Mouse (Mus musculus) cerebellum, adult 9-10 months (tissue): Measurements from ENCODE around the gene Cmbl.

Experiments used
- DNase-seq: peaks from one replicate; pipeline ENCODE4 v3.0.0; 2022

Cmbl gene

DNA sequence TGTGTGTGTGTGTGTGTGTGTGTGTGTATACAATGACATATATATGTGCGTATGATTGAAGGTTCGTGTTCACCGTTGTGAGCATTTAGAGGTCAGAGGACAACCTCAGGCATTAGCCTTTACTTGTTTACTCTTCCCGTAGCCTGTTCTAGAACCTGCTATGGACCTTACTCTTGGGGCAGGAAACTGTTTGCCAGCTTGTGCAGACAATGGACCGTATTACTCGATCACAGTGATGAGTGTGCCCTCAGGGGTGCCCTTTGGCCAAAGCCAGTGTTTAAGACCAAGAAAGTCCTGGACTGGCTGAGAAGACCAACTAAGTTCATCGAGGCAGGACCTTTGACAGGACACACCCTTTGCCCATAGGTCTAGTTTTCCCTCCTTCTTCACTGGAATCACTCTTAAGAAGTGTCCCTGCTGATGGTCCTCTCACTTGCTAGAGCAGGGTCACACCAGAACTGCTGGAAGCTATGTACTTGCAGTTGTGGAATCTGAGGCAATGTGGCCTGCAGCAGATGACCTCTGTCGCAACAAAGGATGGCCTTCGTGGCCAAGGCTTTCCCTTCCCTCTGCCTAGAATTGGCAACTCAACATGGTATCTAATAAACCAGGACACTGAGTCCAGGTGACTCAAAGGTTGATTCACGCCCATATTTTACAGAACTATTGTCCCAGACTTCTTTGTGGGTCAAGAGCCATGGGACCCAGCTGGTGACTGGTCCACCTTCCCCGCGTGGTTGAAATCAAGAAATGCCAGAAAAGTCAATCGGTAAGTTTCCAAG lies 18.3 kb downstream of the Cmbl start:
- DNase-seq: no peak

DNA sequence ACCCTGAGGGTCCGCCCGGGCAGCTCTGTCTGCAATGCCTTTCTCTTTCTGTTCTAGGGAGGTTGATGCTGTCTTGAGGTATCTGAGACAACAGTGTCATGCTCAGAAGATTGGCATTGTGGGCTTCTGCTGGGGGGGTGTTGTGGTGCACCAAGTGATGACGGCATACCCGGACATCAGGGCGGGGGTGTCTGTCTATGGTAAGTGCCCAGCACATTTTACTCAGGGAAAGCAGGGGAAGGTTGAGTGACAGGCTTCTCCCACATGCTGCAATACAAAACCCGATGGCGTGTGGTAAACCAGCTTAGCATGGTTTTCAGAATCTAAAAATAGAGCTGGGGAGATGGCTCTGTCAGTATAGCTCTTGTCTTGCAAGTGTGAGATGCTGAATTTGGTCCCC lies 20.0 kb downstream of the Cmbl start:
- no peak for DNase-seq

DNA sequence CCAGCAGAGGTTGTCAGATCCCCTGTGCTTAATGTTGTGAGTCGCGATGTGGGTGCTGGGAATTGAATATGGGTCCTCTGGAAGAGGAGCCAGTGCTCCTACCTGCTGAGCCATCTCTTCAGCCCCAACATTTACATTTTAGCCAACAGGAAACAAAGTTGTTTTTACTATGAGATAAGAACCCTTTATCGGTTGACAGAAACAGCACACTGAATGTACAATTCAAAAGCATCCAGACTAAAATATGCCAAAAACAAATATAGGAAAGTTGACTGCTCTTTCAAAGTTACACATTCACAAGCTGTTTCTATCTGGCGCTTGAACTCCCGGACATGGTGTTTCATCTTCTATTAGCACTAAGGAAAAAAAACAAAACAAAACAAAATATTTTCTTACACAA lies 20.9 kb downstream of the Cmbl start:
- no peak for DNase-seq

DNA sequence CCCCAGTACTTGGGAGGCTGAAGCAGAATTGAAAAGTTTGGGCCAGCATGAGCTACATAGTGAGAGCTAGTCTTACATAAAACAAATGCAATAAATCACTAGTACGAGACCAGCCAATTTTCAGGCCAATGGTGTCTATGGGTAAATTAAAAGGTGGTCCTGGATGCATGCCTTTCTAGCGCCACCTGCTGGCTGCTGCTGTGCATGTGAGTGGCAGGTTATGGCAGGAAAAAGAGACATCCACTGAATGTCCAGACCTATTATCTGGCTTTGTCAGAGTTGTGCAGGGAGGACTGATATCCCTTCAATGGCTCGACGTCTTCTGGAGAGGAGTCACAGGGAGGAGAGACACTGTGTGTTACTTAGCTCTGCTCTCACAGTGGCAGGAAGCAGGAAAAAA lies 21.3 kb downstream of the Cmbl start:
- DNase-seq: peak; percentile 81

DNA sequence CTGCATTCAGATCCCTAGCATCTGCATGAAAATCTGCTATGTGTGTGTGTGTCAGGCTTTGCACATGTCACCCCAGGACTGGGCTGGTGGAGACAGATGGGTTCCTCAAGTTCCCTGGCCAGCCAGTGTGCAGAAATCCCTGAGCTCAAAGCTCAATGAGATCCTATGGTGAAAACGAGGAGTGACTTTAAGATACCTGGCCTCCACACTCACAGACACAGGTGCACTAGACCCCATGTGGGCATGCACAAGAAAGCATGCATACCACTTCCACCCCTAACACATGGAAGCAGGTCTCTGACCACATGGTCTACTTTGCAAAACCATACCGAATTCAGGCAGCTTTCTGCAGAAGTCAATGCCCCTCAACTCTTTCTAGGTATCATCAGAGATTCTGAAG lies 22.6 kb downstream of the Cmbl start:
- DNase-seq: no peak

DNA sequence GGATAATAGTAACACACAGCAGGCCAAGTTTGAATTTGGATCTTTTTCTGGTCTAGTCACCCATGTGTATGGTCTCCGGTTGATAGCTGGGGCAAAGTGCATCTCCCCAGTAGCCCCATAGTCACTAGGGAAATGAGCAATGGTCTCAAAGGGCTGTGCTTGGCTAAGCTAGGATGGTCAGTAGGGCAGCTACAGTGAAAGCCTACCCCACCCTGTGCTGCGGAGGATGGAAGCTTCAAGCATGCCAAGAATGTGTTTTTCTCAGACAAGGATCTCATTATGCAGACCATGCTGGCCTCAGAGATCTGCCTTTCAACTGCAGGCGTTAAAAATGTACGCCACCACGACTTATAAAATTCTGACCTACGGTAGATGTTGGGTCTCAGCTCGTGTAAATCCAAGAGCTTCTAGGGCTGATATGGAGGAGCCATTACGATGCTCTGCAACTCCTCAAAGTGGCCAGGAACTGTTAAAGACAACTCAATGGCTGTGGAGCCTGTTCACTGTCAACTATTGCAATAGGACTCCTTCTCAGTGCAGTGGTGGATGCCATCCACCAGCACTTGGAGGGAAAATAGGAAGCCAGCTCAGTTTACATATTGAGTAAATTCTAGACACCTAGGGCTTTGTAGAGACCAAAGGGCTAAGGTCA lies 23.9 kb downstream of the Cmbl start:
- DNase-seq: no peak

DNA sequence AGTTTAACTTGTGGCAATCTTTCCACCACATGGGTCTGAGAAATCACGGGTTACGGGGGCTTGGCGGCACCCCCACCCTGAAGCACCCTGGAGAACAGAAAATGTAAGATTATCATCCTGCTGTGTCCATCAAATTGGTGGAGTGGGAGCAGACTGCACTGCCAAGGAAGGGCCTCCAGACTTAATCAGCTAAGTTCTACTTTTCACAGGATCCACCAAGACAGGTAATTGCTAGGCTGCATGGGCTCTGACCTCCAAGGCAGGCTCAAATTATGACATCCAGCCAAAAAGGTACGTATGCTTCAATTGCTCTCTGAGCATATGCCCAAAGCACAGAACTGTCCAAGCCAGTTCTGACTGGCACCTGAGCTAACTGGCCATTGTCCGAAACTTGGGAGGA lies 25.0 kb downstream of the Cmbl start:
- DNase-seq: no peak

DNA sequence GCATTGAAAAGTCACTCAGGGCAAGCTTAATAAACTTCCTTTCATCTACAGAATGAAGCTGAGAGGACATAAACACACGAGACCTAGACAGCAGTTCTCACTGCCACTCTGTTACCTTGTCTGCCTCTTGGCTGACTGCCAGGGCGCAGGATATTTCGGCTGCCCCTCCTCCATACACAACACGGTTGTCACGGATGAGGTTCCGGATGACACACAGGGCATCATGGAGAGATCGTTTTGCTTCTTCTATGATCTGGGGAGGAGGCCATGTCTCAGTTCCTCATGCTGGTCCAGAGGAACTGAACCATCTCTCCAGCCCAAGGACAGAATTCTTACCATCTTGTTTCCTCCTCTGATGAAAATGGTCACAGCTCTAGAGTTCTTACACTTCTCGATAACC lies 27.3 kb downstream of the Cmbl start:
- DNase-seq: no peak

DNA sequence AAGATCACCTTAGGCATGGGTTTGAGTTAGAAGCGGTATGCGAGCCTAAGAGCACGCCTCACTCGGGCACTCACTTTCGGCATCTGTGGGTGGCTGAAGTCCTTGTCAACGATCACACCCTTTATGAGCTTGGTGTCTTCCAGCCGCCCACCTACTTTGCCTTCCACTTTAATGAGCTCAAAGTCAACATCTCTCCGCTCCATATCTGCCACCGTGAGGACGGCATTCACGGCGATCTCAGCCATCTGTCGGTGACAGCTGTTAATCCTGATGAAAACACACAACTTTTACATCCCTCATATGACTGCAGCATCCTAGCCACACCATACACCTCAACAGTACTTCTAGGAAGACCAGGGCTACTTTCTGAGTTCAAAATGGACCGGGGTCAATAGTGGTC lies 29.1 kb downstream of the Cmbl start:
- DNase-seq: no peak

DNA sequence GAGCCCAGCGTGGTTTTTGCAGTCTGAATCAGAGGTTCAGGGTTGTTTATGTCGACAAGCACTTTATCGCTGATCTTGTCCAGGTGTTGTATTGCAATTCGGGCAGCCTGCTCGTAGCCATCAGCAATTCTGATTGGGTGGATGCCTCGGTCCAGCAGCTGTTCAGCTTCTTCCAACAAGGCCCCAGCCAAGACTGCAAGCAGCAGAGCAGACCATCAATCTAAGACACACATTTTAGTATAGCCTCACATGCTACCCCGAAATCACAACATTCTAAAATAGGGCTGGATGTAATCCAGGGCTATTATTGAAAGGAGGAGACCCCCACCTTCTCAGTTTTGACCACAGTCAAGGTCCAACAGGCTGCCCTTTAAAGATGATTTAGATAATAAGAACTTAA lies 30.5 kb downstream of the Cmbl start:
- DNase-seq: no peak

DNA sequence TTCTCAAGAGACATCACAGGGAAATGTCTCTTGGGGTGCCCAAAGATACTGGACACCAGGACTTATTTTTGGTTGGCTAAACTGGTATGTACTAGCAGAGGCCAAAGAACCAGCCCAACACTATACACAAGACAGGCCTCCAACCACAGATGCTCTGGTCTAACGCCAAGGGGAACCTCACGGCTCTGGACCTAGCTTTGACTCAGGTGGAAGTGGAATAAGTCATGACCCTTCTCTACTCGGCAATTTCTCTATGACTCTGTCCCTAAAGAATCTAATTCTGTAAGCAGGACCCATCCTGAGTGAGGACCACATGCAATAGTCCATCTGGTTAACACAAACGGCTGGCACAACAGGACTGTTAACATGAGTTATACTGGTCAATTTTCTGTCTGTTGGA lies 34.6 kb downstream of the Cmbl start:
- no peak for DNase-seq

DNA sequence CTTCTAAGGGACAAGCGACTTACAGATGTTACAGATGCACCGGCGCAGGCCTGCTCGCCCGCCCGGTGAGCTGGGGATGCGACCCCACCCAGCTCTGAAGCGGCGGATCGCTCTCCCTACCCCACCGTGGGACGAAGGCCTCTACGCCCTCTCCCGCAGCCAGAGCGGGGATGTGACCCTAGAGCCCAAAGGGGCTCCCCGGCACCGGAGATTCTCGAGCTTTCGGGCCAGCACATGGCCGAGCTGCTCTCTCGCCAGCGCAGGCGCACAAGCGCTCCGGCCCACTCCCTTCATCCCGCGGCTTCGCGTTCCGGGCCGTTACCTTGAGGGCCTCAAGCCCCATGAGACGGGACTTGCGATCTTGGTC lies 36.1 kb downstream of the Cmbl start:
- DNase-seq: no peak

DNA sequence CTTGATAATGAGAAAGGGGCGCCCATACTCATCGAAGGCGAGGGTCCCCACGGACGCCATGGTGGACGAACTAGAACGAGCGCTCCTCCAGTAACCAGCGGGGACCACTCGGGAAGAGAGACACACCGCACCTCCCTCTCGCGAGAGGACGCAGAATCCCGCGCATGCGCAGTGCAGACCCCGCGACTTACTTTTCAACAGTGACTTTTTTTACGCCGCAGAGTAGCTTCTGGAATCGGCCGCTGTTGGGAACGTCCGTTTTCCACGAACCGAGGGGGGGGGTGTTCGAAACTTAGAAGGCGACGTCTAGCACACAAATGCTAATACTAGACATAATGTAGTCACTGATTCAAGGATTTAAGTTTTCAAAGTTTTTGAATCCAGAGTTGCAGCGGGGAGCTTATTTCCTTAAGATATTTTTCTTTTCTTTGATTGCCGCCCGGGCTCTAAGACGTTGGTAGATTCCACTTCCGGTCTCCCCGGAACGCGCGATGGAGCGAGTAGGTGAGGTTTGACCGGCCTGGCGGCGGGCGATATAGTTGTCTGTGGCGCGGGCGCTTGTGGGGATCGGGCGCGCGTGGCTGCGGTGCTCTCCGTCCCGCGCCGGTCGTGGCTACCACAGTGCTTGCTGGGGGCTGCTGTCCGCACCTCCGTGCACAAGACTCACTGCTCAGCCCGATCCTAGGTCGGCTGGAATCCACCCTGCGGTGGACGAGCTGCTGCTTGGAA lies 36.6 kb downstream of the Cmbl start, which contains the start of the genes Cct5 and Fam173b:
TSS of gene Cct5 (minus strand) at position 159 of the 729 bp plus-strand sequence.
TSS of gene Fam173b (plus strand) at position 207 of the 729 bp plus-strand sequence.
- peak; percentile 99 for DNase-seq

DNA sequence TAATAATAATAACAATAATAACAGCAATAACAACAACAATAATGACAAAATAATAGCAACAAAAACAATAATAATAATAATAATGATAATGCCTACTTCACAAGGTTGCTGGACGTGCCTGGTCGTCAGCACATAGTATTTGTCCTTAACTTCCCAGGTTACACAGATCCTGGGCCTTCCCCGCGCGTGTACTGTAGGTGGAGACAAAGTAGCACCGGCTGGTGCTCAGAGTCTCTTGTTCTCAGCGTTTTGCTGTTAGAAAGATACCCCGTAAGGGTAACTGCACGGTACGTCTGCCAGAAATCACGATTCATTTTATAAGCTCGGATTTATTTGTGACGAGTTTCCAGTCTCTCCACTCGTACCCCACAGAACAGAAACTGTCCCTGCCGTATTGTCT lies 37.2 kb downstream of the Cmbl start:
- DNase-seq: peak; percentile 81

DNA sequence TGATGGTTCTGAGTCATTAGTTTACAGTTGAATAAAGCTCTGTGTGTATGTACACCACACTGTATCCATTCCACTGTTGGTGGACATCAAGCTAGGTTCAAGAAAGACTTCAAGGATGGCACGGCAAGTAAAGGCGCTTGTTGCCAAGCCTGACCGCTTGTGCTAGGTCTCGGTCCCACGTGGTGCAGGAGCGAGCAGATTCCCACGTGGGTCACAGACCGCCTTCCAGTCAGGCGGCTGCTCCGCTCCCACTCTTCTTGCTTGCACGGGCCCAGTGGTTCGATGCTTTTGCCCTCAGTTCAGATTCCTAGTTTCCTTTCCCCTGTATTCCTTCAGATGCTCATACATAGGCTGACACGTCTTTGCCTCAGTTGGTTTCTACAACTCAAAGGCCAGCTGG lies 37.9 kb downstream of the Cmbl start:
- peak; percentile 38 for DNase-seq

DNA sequence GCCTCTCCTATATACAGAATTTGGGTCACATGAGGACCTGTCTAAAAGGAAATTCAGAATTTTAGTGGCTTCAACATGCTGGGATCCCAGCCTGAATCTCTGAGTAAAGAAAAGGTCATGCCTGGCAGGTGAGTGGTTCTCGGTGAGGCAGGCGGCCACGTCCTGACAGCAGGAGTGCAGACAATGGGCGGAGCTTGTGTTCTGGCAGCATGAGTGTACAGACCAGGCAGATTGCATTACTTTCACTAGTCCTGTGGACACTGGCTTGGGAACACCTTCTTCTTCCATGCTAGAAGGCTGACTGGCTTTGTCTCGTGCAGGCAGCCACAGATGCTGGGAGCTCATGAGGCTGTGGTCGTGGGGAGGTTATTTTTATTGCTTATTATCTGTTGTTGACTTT lies 41.6 kb downstream of the Cmbl start:
- DNase-seq: no peak

DNA sequence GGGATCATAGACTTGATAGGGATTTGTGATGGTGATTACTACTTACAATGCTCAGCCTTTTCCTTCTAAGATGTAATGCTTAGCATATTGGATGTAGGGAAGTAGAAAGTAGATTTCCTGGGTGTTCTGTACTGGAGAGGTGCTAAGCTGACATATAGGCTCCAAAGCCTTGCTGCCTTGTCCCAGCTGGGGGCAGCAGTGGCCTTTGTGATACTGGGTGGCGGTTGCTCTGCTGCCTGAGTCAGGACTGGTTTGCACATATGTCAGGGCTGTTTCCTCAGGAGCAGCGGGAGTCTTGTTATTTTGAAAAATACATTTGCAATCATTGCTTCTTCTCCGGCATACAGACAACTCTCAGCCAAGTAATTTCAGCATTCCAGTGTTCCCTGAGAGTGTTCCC lies 45.8 kb downstream of the Cmbl start:
- no peak for DNase-seq

DNA sequence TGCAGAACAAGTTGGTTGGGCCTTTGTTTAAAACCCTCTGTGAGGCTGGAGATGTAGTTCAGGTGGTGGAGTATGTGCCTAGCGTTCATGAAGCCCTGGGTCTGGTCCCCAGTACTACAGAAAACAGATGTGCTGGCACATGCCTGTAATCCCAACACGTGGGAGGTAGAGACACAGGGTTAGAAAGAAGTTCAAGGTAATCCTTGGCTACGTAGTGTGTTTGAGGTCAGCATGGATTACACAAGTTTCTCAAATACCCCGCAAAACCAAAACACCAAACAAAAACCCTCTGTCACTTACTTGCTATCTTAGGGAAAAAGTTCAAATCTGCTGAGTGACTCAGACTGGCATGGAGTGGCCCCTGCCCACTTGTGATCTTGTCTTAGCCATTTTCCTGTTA lies 46.8 kb downstream of the Cmbl start:
- no peak for DNase-seq

DNA sequence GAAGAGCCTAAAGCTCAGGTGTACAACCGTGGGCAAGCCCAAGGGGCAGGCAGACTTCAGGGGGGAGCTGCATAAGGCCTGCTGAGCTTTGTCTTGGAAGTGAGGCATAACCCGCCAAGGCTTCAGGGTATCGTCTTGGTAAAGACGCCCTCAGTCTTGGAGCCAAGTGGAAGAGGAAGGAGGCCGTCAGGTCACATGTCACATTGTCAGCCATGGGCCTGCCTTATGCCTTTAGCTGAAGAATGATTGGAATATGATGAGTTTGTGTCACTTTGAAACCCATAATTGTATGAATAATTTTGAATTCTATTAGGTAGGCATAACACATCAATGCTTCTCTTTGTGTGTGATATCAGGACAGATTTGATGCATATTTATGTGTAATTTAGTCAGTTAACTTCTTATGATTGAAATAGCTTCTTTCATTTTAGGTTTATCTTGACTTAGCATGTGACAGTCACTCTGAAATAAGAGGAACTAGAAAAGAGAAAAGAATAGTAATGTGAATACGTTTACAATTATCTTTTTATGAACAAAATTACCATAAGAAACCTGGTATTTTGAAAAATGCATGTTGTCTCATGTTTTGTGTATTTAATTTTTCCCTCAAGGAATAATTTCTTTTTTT lies 48.8 kb downstream of the Cmbl start:
- no peak for DNase-seq

DNA sequence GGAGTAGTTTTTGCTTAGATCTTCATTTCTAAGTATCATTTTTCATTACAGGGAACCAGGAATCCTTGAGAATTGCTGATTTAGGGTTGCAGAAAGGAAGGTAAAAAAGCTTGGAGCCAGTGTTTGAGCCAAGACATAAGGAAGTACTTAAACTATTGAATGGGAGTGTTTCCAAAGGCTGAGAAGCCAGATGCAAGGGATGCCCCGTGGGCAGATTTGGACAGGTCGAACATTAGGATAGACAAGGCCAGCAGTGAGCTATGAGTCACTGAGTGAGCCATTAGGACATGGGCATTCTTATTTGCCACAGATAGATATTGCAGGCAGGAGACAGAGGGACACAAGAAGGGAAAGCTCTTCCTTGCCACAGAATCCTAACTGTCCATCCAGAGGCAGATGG lies 49.5 kb downstream of the Cmbl start:
- no peak for DNase-seq

DNA sequence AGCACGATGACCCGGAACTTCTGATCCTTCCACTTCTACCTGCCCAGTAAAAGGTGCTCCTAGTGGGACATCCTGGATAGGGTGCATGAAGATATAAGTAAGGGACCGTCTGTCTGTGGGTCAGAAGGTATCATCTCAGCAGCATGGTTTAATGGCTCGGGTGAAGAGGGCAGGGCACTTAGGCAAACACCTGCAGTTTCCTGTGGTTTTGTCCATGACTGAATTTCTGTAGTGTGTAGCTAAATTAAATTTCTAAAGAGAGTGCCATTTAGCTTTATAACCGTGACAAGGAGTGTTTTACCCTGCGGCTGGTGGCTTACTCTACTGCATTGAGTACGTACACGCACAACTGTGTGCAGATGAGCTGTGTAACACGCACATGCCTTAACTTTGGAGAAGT lies 52.1 kb downstream of the Cmbl start:
- DNase-seq: no peak

DNA sequence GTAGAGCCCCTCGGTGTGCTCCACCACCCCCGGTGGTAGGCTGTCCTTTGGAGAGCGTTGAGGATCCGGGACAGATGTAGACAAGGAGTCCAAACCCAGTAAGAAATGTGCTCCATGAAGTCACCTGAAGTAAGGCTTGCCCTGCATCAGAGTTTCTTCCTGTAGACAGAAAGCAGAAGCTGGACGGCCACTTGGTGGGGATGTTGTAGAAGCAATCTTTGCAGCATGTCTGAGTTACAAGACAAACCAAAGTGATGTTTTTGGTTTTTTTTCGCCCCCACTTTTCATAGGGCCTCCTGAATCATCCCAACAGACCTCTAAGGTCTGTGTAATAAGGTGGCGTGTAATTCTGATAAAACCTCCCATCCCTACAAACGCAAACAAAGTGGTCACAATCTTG lies 54.3 kb downstream of the Cmbl start:
- DNase-seq: no peak

DNA sequence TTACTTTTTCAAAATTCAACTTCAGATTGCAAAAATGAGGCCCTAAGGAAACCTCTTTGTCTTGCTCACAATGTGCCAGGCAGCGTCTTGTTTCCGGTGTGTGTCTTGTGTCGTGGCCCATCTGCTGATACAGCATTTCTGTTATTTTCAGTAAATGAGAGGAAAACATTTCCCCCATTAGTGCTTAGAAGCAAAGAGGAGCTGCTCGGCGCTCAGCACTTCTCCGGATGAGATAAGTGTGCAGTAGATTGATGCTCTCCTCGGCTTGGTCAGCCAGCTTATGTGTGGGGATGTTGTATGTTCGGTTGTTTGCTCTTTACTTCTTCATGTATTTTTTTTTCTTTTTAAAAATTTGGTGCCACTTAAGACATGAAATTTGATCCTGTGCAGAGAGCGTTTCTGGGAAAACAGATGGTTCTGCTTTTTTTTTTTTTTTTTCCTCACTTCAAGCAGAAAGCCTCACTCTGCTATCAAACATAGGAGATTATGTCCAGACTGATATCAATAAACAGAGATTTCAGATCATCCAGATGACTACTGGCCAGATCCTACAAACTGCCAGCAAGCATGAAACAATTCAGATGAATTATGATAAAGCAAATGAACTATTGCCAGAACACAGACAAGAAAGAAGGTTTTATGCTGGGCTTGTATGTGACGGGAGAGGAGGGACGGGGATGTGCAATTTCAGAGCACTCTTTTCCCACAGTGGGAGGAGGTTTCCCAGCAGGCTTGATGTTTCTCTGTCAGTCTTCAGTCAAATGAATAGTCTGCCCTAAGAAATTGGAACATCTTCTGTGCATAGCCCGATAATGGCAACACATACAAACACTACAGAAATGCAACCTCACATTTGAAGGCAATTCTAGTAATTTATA lies 62.3 kb downstream of the Cmbl start:
- no peak for DNase-seq
